Mouse (Mus musculus) ES-E14 (cell line): ENCODE measurements at regions not wholly inside any gene's neighbourhood (a gene's known extent, or its start where the extent isn't known, plus 50 kb on each side); places are given as distances from the start of the nearest gene placed in this dataset.

Experiments
- MAFK ChIP-seq: IDR thresholded peaks from 2 replicates; pipeline ENCODE4 v1.6.1; 2014; ENCODE audit warnings: mild to moderate bottlenecking, low read depth, low read length, inconsistent platforms; ENCODE audit not compliant: insufficient read depth
- ZC3H11A ChIP-seq: IDR thresholded peaks from 2 replicates; pipeline ENCODE4 v1.6.1; 2012; ENCODE audit warnings: low read depth, mild to moderate bottlenecking, inconsistent platforms, low read length, borderline replicate concordance
- ZNF384 ChIP-seq: IDR thresholded peaks from 2 replicates; pipeline ENCODE4 v1.6.1; 2012; ENCODE audit warnings: low read depth, low read length, inconsistent platforms

- TF ChIP-seq ZNF384 (no peak), MAFK (no peak), ZC3H11A (no peak)
Observed at GRCm38 (mm10) chr1:73545401-73545800, 529.7 kb upstream of the Tnp1 start.
